23 mouse cellular contexts compared by ENCODE assay signal in genomic region chr4:40872129-40872528, GRCm38 (mm10). TPM values are rescaled to one million over a fixed set of nuclear protein-coding genes. Genes with fewer than 3 reads are reported as not detected.
"Had no signal": no experiment of that assay in that cellular context is flagged by ENCODE, and none has a peak within 500 bp of the region (broad histone marks: within the 10 kb centered on the region; RNA-seq: fewer than 3 reads in every experiment).

No protein-coding gene starts in this region.

- H3K4me1 ChIP-seq: midbrain, embryonic 12.5 days had no signal

- H3K9me3 ChIP-seq: liver, embryonic 15.5 days; midbrain, embryonic 10.5 days; midbrain, embryonic 12.5 days; neural tube, embryonic 13.5 days; neural tube, embryonic 15.5 days had no signal

- H3K27me3 ChIP-seq: liver, embryonic 15.5 days; midbrain, embryonic 12.5 days; neural tube, embryonic 13.5 days; neural tube, embryonic 15.5 days had no signal

- H3K27ac ChIP-seq: liver, embryonic 15.5 days; midbrain, embryonic 10.5 days; midbrain, embryonic 12.5 days; neural tube, embryonic 13.5 days; neural tube, embryonic 15.5 days had no signal

- ATAC-seq: midbrain, embryonic 16.5 days had no signal

- H3K4me3 ChIP-seq: liver, embryonic 15.5 days; midbrain, embryonic 10.5 days; midbrain, embryonic 12.5 days; myocyte; neural tube, embryonic 13.5 days; neural tube, embryonic 15.5 days had no signal

- H3K36me3 ChIP-seq: liver, embryonic 15.5 days; midbrain, embryonic 10.5 days; midbrain, embryonic 12.5 days; neural tube, embryonic 13.5 days; neural tube, embryonic 15.5 days had no signal

- H3K4me2 ChIP-seq: liver, embryonic 15.5 days; lung, embryonic 14.5 days; midbrain, embryonic 12.5 days; neural tube, embryonic 13.5 days; neural tube, embryonic 15.5 days had no signal

- DNase-seq: lung, embryonic 14.5 days; lung, postnatal 14 days; lung, postnatal 4 days; midbrain, embryonic 14.5 days; retina, postnatal 1 day; right cerebral cortex, adult 18-20 months; right cerebral cortex, postnatal 25 days; right cerebral cortex, postnatal 4 days; spleen, adult 18-20 months; thymus, adult 18-20 months; thymus, postnatal 14 days; thymus, postnatal 36 days had no signal

- H3K9ac ChIP-seq: liver, embryonic 15.5 days; lung, embryonic 14.5 days; midbrain, embryonic 12.5 days; neural tube, embryonic 13.5 days; neural tube, embryonic 15.5 days had no signal

RNA-seq across cellular contexts. Expression of gene Spink4, which starts 47.7 kb away (rescaled TPM):
- total RNA-seq: megakaryocyte, adult 5-6 weeks; megakaryocyte-erythroid progenitor cell, adult 5-6 weeks had no signal
- polyA plus RNA-seq: lung, embryonic 14.5 days; midbrain, embryonic 10.5 days; midbrain, embryonic 12.5 days; midbrain, embryonic 14.5 days; midbrain, embryonic 16.5 days; neural tube, embryonic 11.5 days; neural tube, embryonic 13.5 days; neural tube, embryonic 15.5 days; stomach, embryonic 14.5 days had no signal
